Mouse (Mus musculus) hindbrain, embryonic 12.5 days (tissue): ENCODE measurements at regions not wholly inside any gene's neighbourhood (a gene's known extent, or its start where the extent isn't known, plus 50 kb on each side); places are given as distances from the start of the nearest gene placed in this dataset.

Source experiments
- ATAC-seq: fragments of 200-750 bp; cut with Nextera tagmentation; 2 replicates; pipeline ENCODE4 v1.8.0; 2017; ENCODE audit warnings: moderate TSS enrichment; ENCODE audit not compliant: low FRiP score
- H3K27ac ChIP-seq: fragments of 300-500 bp; sonication (generic); 2 replicates; pipeline ENCODE4 v1.5.1; 2016; ENCODE audit warnings: mild to moderate bottlenecking
- H3K27me3 ChIP-seq: fragments of 300-500 bp; sonication (generic); 2 replicates; pipeline ENCODE4 v1.6.1; 2016; ENCODE audit warnings: mild to moderate bottlenecking
- H3K36me3 ChIP-seq: fragments of 300-500 bp; sonication (generic); 2 replicates; pipeline ENCODE4 v1.6.1; 2016; ENCODE audit warnings: mild to moderate bottlenecking
- H3K4me1 ChIP-seq: fragments of 300-500 bp; sonication (generic); 2 replicates; pipeline ENCODE4 v1.6.1; 2016
- H3K4me2 ChIP-seq: fragments of 300-500 bp; sonication (generic); replicated peaks from 2 replicates; pipeline ENCODE4 v1.6.1; 2016; ENCODE audit warnings: mild to moderate bottlenecking
- H3K4me3 ChIP-seq: fragments of 300-500 bp; sonication (generic); 2 replicates; pipeline ENCODE4 v1.5.1; 2016; ENCODE audit warnings: mild to moderate bottlenecking
- H3K9ac ChIP-seq: fragments of 300-500 bp; sonication (generic); 2 replicates; pipeline ENCODE4 v1.6.1; 2016; ENCODE audit warnings: mild to moderate bottlenecking, moderate library complexity
- H3K9me3 ChIP-seq: fragments of 300-500 bp; sonication (generic); replicated peaks from 2 replicates; pipeline ENCODE4 v1.6.1; 2016; ENCODE audit warnings: mild to moderate bottlenecking
- WGBS: fragments of 180-500 bp; shearing (Covaris S2); methylation state at CpG from one replicate; pipeline ENCODE4 v1.1.7; 2016; 5-methylcytosine and 5-hydroxymethylcytosine counted together

DNA sequence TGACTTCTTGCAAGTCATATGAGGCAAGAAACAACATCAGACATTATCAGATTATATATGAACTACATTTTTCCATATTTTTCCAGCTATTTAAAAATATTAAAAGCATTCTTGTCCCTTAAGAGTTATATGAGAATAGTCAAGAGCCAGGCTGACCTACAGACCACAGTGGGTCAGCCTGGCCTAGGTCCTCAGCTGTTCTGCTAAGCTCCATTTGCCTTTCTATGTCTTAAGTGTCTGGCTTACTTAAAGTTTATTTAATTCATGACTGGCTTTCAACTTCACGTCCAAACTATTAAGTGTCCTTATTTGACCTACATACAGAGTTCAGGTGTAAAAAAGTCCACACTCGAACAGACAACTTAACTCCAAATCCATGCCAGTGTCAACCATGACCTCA is 58.1 kb upstream of the Slc22a22 start:
- Histone ChIP-seq H3K4me1 (peaks cover 3% of the 10 kb centered on the region; the same call in 1 of the 2 replicates), H3K36me3 (no peaks in the 10 kb centered on the region), H3K27ac (no peak overlapping the region), H3K9me3 (no peaks in the 10 kb centered on the region), H3K27me3 (no peaks in the 10 kb centered on the region), H3K4me3 (no peak overlapping the region), H3K9ac (no peak overlapping the region), H3K4me2 (no peak overlapping the region)
- WGBS = 76% methylated on average over 2 of the region's 2 CpGs
- no peak for ATAC-seq
